Mouse (Mus musculus) urinary bladder, postnatal 36 days (tissue): ENCODE data around the gene Gtpbp6.
A peak's percentile ranks its signal among the peaks of the same experiment; 100 is the strongest.
"Not testable (repeated sequence)": the region's sequence is repeated elsewhere in the genome, so short reads cannot be mapped to it uniquely, and the experiment has no call there.

ENCODE experiments used
- DNase-seq, 2 experiments: peaks; one replicate each; pipeline ENCODE4 v3.0.0; 2022; ENCODE audit warnings: low spot score in 2 of 2, mixed read lengths in 1 of 2

Gtpbp6 gene

GRCm38 (mm10) chr5:110099656-110100580 lies 8.1 kb downstream of the Gtpbp6 start, which contains the start of gene Plcxd1:
Plcxd1 (plus strand) TSS chr5:110099969.
- DNase-seq = no peak

GRCm38 (mm10) chr5:110098991-110099477 lies 9.0 kb downstream of the Gtpbp6 start:
- DNase-seq = no peak

- no peak for DNase-seq
These were observed 13.2 kb downstream of the Gtpbp6 start for GRCm38 (mm10) chr5:110094847-110095213.

GRCm38 (mm10) chr5:110094030-110094846 lies 13.8 kb downstream of the Gtpbp6 start, which contains the start of gene Gm35315:
Gm35315 (minus strand) TSS chr5:110094420.
- DNase-seq = peak; percentile 76 to 86

- no peak for DNase-seq
These were observed 16.5 kb downstream of the Gtpbp6 start for GRCm38 (mm10) chr5:110091546-110091945.

- no peak for DNase-seq
These were observed 21.7 kb downstream of the Gtpbp6 start for GRCm38 (mm10) chr5:110086161-110086866.

- DNase-seq = no peak
These were observed 25.0 kb downstream of the Gtpbp6 start for GRCm38 (mm10) chr5:110082961-110083360.

GRCm38 (mm10) chr5:110072413-110072812 lies 35.6 kb downstream of the Gtpbp6 start, which contains the start of gene Gm17655:
Gm17655 (minus strand) TSS chr5:110072513.
- DNase-seq = not testable (repeated sequence)

GRCm38 (mm10) chr5:110057637-110058408 lies 50.2 kb downstream of the Gtpbp6 start:
- DNase-seq = peak; percentile 85
